Mouse (Mus musculus) intestine, embryonic 15.5 days (tissue): ENCODE results near the gene Cstad. TPM values are rescaled to one million over a fixed set of nuclear protein-coding genes. Genes with fewer than 3 reads are reported as not detected.

Experiments used
- ATAC-seq: fragments of 200-750 bp; cut with Nextera tagmentation; 2 replicates; pipeline ENCODE4 v1.8.0; 2017; ENCODE audit warnings: moderate TSS enrichment, moderate library complexity
- H3K27ac ChIP-seq: fragments of 300-500 bp; sonication (generic); 2 replicates; pipeline ENCODE4 v1.5.1; 2015; ENCODE audit warnings: mild to moderate bottlenecking, inconsistent platforms
- H3K27me3 ChIP-seq: fragments of 300-500 bp; sonication (generic); replicated peaks from 2 replicates; pipeline ENCODE4 v1.6.1; 2015; ENCODE audit warnings: inconsistent platforms
- H3K36me3 ChIP-seq: fragments of 300-500 bp; sonication (generic); 2 replicates; pipeline ENCODE4 v1.6.1; 2015; ENCODE audit warnings: inconsistent platforms
- H3K4me1 ChIP-seq: fragments of 300-500 bp; sonication (generic); replicated peaks from 2 replicates; pipeline ENCODE4 v1.6.1; 2015; ENCODE audit warnings: inconsistent platforms
- H3K4me2 ChIP-seq: fragments of 300-500 bp; sonication (generic); replicated peaks from 2 replicates; pipeline ENCODE4 v1.6.1; 2015; ENCODE audit warnings: mild to moderate bottlenecking, inconsistent platforms
- H3K4me3 ChIP-seq: fragments of 300-500 bp; sonication (generic); replicated peaks from 2 replicates; pipeline ENCODE4 v1.5.1; 2015; ENCODE audit warnings: inconsistent platforms
- H3K9ac ChIP-seq: fragments of 300-500 bp; sonication (generic); 2 replicates; pipeline ENCODE4 v1.6.1; 2015; ENCODE audit warnings: inconsistent platforms
- H3K9me3 ChIP-seq: fragments of 300-500 bp; sonication (generic); 2 replicates; pipeline ENCODE4 v1.6.1; 2016; ENCODE audit warnings: inconsistent platforms
- WGBS: fragments of 180-500 bp; shearing (Covaris S2); methylation state at CpG from one replicate; pipeline ENCODE4 v1.1.7; 2015; 5-methylcytosine and 5-hydroxymethylcytosine counted together
- polyA plus RNA-seq: library from polyadenylated mRNA; unstranded; fragments of >200 nt; fragmentation: Nextera tagmentation; extraction: Ambion mirVana; gene quantifications from 2 replicates; pipeline ENCODE4 v1.2.1, GENCODE M21; 2015

Cstad gene
- polyA plus RNA-seq, 1 experiment from 2014 or later = 0.72 TPM

DNA sequence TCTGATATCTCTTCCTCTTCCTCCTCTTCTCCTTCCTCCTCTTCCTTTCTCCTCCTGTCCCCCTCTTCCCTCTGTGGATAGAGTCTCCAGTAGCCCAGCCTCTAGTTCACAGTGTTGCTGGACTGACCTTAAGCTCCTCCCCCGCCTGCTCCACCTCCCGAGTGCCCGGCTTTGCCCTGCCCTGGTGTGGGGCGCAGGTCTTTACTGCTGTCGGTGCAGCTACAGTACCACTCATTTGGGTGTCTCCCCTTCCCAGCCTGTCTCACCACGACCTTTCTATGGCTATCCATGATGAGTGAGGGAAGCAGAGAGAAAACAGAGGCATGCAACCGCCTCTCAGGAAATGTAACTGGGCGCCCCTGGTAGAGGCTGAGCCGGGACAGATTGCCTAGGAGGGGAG is 5.5 kb downstream of the Cstad start:
- Histone ChIP-seq H3K9me3 (no peaks in the 10 kb centered on the region), H3K36me3 (no peaks in the 10 kb centered on the region), H3K4me1 (peaks cover 44% of the 10 kb centered on the region), H3K9ac (peak overlapping the region; percentile 28; the same call in 1 of the 2 replicates), H3K27me3 (no peaks in the 10 kb centered on the region), H3K27ac (peak overlapping the region; percentile 86), H3K4me3 (0 out of 2 replicates have a peak overlapping the region, but pooled peaks have one; percentile 4), H3K4me2 (peak overlapping the region; percentile 53)
- 11% methylated on average over 9 of the region's 9 CpGs for WGBS
- 0 out of 2 replicates have a peak, but pooled peaks have one; percentile 46 for ATAC-seq

DNA sequence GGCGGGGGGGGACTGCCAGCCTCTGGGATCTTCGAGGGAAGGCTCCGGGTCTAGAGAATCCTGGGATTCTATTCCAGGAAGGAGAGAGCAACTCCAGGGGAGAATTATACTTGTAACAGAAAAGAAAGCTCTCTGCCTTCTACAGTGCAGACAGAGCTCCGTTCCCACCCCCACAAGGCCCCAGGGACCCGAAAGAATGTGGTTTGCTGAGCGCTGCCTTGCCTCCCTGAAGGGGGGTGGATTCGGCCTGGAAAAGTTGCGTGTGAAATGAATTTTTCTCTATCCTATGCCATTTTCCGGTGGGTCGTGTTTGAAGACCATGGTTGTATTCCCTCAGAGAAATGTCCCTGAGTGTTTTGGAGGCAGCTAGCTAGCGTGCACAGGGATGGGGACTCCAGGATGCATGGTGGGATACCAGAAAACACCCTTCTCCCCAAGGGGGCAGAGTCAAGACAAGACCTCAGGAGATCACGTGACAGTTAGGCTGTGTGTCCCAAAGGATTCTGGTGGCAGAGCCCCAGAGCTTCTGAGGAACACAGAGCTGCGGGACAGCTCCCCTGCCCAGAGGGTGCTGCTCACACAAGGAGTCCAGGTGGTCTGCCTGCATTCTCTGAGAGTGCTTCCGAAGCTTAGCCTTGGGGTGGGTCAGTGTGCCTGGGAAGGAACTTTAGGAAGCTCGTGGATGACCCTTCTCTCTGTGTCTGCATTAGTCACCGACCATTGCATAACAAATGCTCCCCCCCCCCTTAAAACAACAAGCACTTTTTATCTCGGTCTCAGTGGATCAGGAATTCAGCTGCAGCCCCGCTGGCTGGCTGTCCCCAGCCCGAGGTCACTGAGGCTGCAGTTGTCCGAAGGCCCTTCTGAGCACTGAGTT is 6.4 kb downstream of the Cstad start:
- Histone ChIP-seq H3K4me2 (peak overlapping the region; percentile 53), H3K27ac (peak overlapping the region; percentile 86), H3K4me1 (peaks cover 51% of the 10 kb centered on the region), H3K9ac (peak overlapping the region; percentile 26; the same call in 1 of the 2 replicates), H3K36me3 (no peaks in the 10 kb centered on the region), H3K4me3 (0 out of 2 replicates have a peak overlapping the region, but pooled peaks have one; percentile 4), H3K9me3 (no peaks in the 10 kb centered on the region), H3K27me3 (no peaks in the 10 kb centered on the region)
- 12% methylated on average over 19 of the region's 20 CpGs for WGBS
- ATAC-seq = peak; percentile 42; the same call in 1 of the 2 replicates

DNA sequence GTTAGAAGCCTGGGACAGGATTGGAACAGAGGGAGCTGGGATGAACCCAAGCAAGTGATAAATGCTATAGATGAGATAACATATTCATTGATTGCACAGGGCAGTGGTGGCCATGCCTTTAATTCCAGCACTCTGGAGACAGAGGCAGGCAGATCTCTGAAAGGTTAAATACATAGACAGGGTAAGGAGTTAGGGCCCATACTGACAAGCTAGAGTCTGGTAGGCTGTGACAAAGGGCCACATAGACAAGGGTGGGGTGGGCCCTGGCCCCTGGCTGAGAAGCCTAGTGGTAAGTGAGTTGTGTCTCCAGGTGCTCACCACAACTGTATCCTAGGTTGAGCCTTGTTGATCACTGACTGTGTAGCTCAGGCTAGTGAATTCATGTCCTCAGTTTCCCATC is 7.6 kb downstream of the Cstad start:
- Histone ChIP-seq H3K9ac (no peak overlapping the region), H3K9me3 (no peaks in the 10 kb centered on the region), H3K27me3 (no peaks in the 10 kb centered on the region), H3K36me3 (no peaks in the 10 kb centered on the region), H3K27ac (no peak overlapping the region), H3K4me1 (peaks cover 61% of the 10 kb centered on the region), H3K4me3 (no peak overlapping the region), H3K4me2 (no peak overlapping the region)
- no peak for ATAC-seq

DNA sequence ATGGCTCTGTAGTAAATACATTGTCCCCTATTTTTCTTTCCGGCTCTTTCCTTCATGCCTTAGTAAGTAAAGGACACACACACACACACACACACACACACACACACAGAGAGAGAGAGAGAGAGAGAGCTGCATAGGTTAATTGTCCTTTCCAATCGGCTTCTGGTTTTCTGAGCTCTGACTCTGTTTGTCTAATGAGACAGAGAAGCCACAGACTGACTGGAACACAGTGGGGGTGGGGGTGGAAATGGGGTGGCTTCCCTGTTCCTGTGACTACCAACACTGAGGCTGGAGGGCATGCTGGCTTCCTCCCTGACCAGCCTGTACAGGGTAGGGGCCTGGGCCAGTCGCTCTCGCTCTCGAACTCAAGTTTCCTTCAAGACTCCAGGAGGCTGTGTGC is 8.9 kb downstream of the Cstad start:
- H3K36me3 ChIP-seq = no peaks in the 10 kb centered on the region
- no peak for ATAC-seq
- 0 out of 2 replicates have a peak overlapping the region, but pooled peaks have one; percentile 3 for H3K4me2 ChIP-seq
- WGBS = 68% methylated on average over 5 of the region's 5 CpGs
- H3K27me3 ChIP-seq = no peaks in the 10 kb centered on the region
- H3K9ac ChIP-seq = no peak overlapping the region
- no peak overlapping the region for H3K27ac ChIP-seq
- H3K4me1 ChIP-seq = peaks cover 65% of the 10 kb centered on the region
- H3K9me3 ChIP-seq = no peaks in the 10 kb centered on the region
- no peak overlapping the region for H3K4me3 ChIP-seq

DNA sequence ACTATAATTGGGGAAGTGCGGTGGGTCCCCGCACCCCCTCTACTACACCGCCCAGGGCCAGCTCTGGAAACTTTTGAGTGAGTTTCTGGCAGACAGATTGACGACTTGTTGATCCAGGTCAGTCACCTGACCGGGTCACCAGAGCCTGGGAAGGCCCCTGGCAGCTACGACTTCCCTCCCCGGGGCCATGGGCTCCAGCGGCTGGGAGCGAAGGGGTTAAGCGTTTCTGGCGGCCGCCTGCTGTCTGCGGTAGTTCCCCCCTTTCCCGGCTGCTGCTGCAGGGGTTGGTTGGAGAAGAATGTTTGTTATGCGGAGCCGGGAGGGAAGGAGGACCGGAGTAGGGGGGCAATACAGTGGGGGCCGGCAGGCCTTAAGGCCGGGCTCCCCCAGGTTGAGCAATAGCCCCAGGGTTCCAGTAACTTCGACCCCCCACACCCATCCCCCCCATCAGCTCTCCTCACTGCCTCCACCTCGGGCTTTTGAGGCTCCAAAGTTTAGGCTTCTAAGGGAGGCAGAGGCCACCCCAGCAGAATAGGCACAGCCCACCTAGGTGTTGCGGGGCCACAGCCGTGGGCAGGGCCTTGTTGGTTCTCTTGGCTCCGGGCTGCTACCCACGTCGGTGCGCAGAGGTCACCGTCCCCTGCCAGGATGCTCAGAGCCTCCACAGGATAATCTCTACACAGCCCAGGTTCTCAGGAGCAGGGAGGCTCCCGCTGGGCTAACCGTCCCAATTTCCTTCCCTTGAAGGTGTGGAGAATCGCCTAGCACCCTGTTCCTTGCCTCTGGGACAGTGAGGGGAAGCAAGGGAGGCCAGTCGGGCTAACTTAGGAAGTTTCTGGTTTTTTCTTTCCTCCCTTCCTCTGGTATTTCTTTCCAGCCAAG is 10.3 kb downstream of the Cstad start:
- Histone ChIP-seq H3K4me2 (peak overlapping the region; percentile 51), H3K27me3 (no peaks in the 10 kb centered on the region), H3K36me3 (no peaks in the 10 kb centered on the region), H3K9ac (peak overlapping the region; percentile 32; the same call in 1 of the 2 replicates), H3K4me3 (no peak overlapping the region), H3K9me3 (no peaks in the 10 kb centered on the region), H3K4me1 (peaks cover 59% of the 10 kb centered on the region), H3K27ac (peak overlapping the region; percentile 85)
- peak; percentile 62 for ATAC-seq
- WGBS = 7% methylated on average over 32 of the region's 32 CpGs

DNA sequence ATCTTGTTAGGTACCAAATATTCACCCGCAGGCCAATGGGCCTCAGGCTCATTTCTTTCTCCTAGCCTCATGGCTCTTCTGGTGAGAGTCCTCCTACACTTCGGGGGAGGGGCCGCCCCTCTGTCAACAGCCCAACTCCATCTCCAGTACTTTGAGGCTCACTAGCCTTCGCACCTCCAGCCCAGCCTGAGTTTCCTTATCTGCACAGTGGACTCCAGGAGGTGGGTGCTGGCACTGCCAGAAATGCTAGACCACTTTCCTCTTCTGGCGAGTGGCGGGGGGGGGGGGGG is 10.9 kb downstream of the Cstad start:
- H3K9ac ChIP-seq = 0 out of 2 replicates have a peak overlapping the region, but pooled peaks have one; percentile 32
- peak overlapping the region; percentile 85 for H3K27ac ChIP-seq
- peak overlapping the region; percentile 51 for H3K4me2 ChIP-seq
- peaks cover 54% of the 10 kb centered on the region for H3K4me1 ChIP-seq
- H3K27me3 ChIP-seq = no peaks in the 10 kb centered on the region
- no peak for ATAC-seq
- no peaks in the 10 kb centered on the region for H3K36me3 ChIP-seq
- WGBS = 25% methylated on average over 4 of the region's 6 CpGs
- H3K4me3 ChIP-seq = no peak overlapping the region
- H3K9me3 ChIP-seq = no peaks in the 10 kb centered on the region

DNA sequence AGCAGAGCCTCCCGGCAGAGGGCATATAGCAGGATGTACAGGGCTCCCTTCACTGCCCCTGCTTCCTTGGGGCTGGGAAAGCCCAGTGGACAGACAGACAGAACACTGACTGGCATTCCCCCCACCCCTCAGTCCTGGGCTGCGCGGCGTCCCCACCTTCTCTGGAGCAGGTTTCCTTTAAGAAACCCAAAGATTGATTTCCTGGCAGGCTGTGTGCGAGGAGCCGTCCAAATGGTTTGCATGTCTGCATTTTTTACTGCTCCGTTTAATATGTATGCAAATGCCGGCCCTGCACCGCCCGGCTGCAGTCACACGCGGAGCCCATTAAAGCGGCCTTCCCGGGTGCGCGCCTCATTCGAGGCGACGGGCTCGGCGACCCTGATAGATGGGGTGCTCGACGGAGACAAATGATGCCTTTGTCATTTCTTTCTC is 11.8 kb downstream of the Cstad start:
- 23% methylated on average over 23 of the region's 23 CpGs for WGBS
- H3K27me3 ChIP-seq = no peaks in the 10 kb centered on the region
- H3K4me3 ChIP-seq = no peak overlapping the region
- peak overlapping the region; percentile 15; the same call in 1 of the 2 replicates for H3K4me2 ChIP-seq
- no peak overlapping the region for H3K27ac ChIP-seq
- H3K36me3 ChIP-seq = no peaks in the 10 kb centered on the region
- peaks cover 44% of the 10 kb centered on the region for H3K4me1 ChIP-seq
- H3K9ac ChIP-seq = peak overlapping the region; percentile 2; the same call in 1 of the 2 replicates
- no peaks in the 10 kb centered on the region for H3K9me3 ChIP-seq
- ATAC-seq = no peak

DNA sequence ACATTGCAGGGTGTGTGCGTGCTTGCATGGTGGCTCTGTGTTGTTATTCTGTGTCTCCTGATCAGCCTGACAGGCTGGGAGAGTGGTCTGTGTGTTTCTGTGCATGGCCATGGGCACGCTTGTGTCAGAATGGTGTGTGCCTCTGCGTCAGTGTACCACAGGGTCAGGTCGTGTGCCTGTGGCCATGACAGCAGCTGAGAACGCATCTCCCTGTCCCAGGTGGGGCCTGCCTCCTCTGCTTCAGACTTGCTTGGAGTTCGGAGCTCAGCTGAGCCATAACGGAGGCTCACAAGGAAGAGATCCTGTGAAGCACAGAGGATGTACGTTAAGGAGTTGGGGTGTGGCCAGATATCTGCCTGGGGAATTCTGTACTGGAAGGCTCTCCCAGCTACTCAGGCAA is 13.1 kb downstream of the Cstad start:
- Histone ChIP-seq H3K27me3 (no peaks in the 10 kb centered on the region), H3K27ac (no peak overlapping the region), H3K4me1 (peaks cover 41% of the 10 kb centered on the region), H3K4me3 (no peak overlapping the region), H3K9ac (peak overlapping the region; percentile 11; the same call in 1 of the 2 replicates), H3K36me3 (no peaks in the 10 kb centered on the region), H3K4me2 (no peak overlapping the region), H3K9me3 (no peaks in the 10 kb centered on the region)
- 62% methylated on average over 8 of the region's 8 CpGs for WGBS
- no peak for ATAC-seq

DNA sequence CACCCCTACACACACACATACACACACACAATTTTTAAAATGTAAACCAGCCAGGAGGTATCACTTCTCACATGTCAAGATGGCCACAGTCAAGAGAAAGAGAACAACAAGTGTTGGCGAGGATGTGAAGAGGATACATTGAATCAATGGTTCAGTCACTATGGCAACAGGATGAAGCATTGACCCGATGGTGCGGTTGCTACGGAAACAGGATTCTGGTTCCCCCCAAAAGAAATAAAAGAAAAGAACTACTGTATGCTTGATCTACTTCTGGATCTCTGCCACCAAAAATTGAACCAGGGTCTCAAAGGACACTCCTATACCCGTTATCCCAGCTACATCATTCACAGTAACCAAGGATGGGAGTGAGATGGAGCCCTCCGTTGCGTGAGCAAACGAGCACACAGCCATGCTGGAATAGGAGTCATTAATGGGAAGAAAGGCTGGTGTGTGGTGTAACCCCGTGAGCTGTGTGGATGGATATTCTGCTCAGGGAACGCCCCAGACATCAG is 13.9 kb downstream of the Cstad start:
- Histone ChIP-seq H3K9me3 (no peaks in the 10 kb centered on the region), H3K27me3 (no peaks in the 10 kb centered on the region), H3K4me1 (peaks cover 42% of the 10 kb centered on the region), H3K9ac (no peak overlapping the region), H3K4me3 (no peak overlapping the region), H3K27ac (no peak overlapping the region), H3K4me2 (no peak overlapping the region), H3K36me3 (no peaks in the 10 kb centered on the region)
- no peak for ATAC-seq
- WGBS = 86% methylated on average over 10 of the region's 10 CpGs

DNA sequence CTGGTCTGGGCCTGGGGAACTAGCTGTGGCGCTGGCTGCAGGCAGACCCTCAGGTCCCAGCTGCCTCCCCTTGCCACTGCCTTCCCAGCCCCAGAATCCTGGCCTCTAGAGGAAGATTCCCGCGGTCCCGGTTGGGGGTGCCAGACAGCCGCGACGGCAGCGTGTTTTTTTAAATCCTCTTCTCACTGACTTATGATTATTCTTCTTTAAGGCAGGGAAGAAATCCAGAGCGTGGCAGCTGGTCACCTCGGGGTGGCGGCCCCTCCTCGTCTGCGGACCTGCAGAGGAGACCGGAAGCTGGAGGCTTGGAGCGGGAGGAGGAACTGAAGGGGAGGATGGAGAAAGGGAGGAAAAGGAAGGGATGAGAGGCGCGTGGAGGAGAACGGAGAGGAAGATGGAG is 18.7 kb downstream of the Cstad start:
- Histone ChIP-seq H3K9me3 (no peaks in the 10 kb centered on the region), H3K9ac (0 out of 2 replicates have a peak overlapping the region, but pooled peaks have one; percentile 18), H3K36me3 (no peaks in the 10 kb centered on the region), H3K4me1 (peaks cover 21% of the 10 kb centered on the region), H3K27me3 (no peaks in the 10 kb centered on the region), H3K4me2 (peak overlapping the region; percentile 53), H3K4me3 (peak overlapping the region; percentile 15), H3K27ac (peak overlapping the region; percentile 69)
- WGBS = 3% methylated on average over 18 of the region's 18 CpGs
- ATAC-seq = peak; percentile 67

DNA sequence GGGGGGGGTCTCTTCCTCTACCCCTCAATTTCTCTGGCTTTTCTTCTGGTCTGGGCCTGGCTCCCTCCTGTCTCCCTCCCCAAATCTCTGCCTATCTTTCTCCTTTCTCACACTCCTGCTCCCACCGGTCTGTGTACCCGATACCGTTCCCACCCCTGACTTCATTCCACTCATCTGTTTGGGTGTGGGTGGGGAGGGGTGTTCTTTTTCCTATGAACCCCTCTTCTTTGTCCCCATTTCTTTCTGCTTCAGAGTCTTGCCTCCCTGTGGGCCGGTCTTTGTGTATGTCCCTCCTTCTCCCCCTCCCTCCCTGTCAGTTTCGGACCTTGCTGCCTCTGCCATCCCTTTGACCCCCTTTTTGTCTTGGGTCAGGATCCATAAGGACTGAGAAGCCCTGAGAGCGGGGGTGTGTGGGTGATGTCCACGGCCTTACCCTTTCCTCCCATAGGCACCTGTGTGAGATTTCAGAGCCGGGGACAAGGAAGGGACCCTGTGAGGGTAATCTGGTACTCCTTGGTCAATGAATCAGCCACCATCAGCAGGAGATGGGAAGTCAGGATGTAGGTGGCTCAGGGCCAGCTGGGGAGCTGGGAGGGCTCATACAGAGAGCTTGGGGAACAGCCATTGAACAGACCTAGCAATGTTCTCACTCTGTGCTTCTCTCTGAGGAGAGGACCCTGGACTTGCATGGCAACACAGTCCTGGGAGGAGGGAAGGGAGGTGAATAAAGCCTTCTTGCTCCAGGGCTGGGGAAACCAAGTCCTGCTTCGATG is 19.5 kb downstream of the Cstad start:
- Histone ChIP-seq H3K4me1 (peaks cover 26% of the 10 kb centered on the region), H3K27ac (peak overlapping the region; percentile 69), H3K4me2 (peak overlapping the region; percentile 53), H3K4me3 (peak overlapping the region; percentile 15; the same call in 1 of the 2 replicates), H3K9me3 (no peaks in the 10 kb centered on the region), H3K36me3 (no peaks in the 10 kb centered on the region), H3K27me3 (no peaks in the 10 kb centered on the region), H3K9ac (peak overlapping the region; percentile 20; the same call in 1 of the 2 replicates)
- 44% methylated on average over 9 of the region's 9 CpGs for WGBS
- no peak for ATAC-seq
